Mouse (Mus musculus) hindbrain, embryonic 13.5 days (tissue): ENCODE data around the gene Ppp2r5c. TPM values are rescaled to one million over a fixed set of nuclear protein-coding genes. Genes with fewer than 3 reads are reported as not detected.

ENCODE experiments used
- polyA plus RNA-seq: library from polyadenylated mRNA; unstranded; fragments of >200 nt; fragmentation: Nextera tagmentation; extraction: Ambion mirVana; gene quantifications from 2 replicates; pipeline ENCODE4 v1.2.1, GENCODE M21; 2015

Gene Ppp2r5c
- polyA plus RNA-seq, 1 experiment from 2014 or later, result 144 TPM

Other genes starting within 250 kb of the Ppp2r5c start
- 2.1 and 2.6 TPM in 2 replicates for gene Dio3, start 168.1 kb upstream of the Ppp2r5c start, polyA plus RNA-seq
- 82.4 and 86.8 TPM in 2 replicates for gene Dync1h1, start 154.3 kb downstream of the Ppp2r5c start, polyA plus RNA-seq
- gene 1700001K19Rik, start 235.5 kb downstream of the Ppp2r5c start, polyA plus RNA-seq, result 0.35 and 0.40 TPM in 2 replicates